Mouse (Mus musculus): ENCODE data around the gene Cox6a1.
A peak's percentile ranks its signal among the peaks of the same experiment; 100 is the strongest.
"Not testable (repeated sequence)": the region's sequence is repeated elsewhere in the genome, so short reads cannot be mapped to it uniquely, and the experiment has no call there.

Cox6a1 gene

DNA sequence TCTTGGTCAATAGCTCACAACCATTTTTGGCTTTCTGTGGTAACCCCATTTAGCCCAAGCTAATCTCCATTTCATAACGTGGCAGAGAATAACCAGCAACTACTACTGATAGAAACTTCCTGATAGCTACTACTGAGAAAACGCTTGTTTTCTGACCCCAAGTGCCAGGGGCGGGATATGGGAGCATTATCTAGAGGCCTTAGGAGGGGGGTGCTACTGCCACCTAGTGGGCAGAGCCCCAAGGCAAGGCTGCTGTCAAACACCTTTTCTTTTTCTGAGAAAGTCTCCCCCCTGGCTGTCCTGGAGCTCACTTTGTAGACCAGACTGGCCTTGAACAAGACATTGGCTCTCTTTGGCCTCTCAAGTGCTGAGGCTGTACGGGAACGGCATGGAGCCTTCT lies 1.2 kb downstream of the Cox6a1 start:
- ATAC-seq (ENCODE audit: low TSS enrichment): peak; percentile 48

DNA sequence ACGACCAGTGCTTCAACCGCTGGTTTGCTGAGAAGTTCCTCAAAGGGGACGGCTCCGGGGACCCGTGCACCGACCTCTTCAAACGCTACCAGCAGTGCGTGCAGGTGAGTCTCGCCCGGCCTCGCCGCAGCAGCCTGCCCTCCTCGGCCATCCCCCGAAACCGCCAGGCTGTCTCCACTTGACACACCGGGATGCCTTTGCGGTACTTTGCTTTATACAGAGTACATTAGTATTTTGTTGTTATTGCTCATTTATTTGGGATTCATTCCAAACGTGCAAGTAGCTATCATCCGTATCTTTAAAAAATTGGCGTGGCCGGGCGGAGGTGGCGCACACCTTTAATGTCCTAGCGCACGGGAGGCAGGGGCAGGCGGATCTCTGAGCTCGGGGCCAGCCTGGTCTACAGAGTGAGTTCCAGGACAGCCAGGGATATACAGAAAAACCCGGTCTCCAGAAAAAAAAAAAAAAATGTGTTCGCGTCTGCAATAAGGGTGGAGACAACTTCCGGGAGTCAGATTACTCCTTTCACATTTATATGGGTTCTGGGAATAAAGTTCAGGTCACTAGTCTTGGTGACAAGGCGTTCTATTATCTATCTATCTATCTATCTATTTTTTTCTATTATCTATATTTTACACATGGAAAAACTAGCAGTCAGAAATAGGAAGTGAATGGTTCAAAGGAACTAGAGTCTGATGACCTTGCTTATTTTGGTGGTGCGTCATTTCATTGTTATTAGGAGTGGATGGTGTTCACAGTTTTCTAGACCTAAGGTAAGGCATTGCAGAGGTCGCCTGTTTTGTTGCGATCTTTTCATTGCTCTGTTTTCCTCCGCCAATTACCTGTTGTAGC lies 7.2 kb downstream of the Cox6a1 start:
- 0 out of 2 replicates have a peak, but pooled peaks have one; percentile 32 for ATAC-seq (ENCODE audit: low TSS enrichment)

DNA sequence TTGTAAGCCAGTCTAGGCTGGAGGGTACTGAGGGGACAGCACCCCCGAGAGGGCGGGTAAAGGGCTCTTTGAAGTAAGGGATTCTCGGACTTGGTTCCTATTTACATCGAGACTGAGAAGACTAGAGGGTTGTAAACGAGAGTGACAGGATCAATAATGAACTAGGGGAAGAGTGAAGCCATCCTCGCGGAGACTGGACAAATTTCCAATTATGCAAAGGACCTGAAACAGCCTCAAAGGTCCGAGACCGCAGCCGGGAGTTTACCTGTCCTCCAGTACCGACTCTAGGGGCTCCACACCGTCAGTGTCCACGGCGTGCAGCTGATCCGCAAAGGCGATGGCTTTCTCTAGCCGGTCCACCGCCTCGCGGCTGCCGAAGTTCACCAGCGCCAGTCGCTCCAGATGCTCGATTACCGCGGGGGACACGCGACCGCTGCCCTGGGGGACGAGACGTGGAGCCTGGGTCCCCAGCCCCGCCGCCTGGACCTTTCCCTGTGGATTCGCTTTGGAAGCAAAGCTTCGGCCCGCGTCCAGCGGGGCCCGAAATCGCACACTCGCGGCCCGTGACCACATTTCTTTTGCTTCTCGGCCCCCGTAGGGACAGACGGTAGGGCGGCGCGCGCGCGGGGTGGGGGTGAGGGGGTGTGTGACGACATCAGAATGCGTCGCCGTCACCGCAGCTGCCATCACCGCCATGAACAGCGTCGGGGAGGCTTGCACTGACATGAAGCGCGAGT lies 8.0 kb downstream of the Cox6a1 start, which contains the start of the genes Gatc and Triap1:
Gene Gatc, minus strand, starts transcription at position 602 of the 737 bp plus-strand sequence.
Gene Triap1, plus strand, starts transcription at position 649 of the 737 bp plus-strand sequence.
- ATAC-seq (ENCODE audit: low TSS enrichment): peak; percentile 77

DNA sequence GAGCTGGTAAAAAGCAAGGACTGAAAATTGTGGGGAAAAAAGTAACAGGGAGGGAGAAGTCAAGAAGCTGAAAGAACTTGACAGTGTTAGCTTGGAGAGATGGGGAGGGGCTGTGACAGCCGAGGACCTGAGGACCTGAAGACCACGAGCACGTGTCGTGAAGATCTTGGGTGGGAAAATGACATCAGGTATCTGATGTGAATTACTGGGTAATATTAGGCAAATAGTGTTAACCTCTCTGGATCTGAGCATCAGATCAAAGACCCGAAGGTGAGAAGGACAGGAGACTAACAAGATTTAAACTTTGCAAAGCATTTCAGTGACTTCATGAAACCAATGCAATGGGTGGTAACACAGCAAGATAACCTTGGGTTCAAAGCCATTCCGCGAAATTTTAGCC lies 8.8 kb downstream of the Cox6a1 start:
- ATAC-seq (ENCODE audit: low TSS enrichment): no peak

DNA sequence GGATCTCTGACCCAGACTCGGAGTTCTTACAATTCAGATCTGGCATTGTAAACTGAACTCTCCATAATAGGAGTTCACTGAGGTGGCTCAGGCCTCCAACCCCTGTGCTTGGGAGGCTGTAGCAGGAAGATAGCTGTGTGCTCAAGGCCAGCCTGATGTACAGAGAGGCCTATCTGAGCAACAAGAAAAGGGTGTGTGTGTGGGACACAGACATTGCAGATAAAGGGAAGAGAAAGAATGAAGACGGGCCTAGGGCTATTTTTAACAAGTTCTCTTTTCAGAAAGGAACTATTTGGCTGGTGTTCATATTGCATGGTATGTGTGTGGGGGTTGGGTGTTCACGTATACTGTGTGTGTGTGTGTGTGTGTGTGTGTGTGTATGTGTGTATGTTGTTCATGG lies 15.2 kb downstream of the Cox6a1 start:
- ATAC-seq (ENCODE audit: low TSS enrichment): no peak

DNA sequence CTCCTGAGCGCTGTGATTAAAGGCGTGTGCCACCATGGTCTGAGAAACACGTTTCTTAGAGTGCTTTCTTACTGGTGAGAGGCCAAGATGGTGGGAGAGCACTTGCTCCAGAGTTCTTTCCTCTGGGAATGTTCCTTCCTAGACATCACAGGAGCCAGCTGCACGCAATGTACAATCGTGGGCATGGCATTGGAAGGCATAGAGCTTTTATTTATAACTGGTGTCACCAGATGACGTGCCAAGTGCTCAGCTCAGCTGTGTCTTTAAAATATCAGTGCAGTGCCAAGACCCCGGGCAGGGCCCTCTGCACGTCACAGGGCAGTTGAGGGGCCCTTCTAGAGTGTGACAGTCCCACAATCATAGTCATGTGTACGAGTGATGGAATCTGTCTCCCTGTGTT lies 17.8 kb downstream of the Cox6a1 start:
- no peak for ATAC-seq (ENCODE audit: low TSS enrichment)

DNA sequence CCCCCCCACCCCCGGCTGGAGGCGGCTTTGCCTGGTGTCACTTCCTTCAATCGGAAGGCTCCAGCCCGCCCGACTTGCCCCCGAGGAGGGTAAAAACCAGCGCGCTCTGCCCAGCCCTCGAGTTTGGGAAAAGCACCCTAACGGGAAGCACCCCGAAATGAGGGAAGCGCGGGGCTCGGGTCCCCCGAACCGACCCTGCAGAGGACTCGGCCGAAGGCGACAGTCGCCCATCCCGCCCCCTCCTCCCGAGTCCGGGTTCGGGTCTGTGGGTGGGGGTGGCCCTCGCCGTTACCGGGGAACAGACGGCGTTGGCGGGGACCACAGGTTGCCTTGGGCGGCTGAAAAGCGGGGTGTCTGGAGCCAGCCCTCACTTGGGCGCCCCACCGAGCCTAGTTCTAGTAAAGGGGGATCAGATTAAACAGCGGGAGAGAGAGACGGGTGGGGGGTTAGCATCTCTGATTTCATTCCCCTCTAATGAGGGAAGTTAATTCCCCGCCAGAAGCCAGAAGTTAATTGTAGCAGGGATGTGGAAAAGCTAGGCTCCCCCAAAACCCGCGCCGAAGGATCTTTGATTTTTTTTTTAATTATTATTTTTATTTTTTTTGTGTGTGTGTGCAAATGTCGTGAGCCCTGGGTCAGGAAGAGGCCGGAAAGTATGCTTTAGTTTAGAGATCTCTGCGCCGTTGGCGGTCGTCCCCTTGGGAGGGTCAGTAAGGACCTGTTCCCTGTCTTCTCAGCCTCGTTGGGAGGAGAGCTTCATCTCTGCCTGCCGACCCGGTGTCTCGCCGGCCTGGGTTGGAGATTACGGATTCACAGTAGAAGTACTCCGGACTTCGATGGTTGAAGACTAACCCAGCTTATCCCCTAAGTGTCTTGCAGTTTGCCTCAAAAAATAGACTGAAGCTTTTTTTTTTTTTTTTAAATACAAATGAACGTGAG lies 20.9 kb downstream of the Cox6a1 start:
- no peak for ATAC-seq (ENCODE audit: low TSS enrichment)

DNA sequence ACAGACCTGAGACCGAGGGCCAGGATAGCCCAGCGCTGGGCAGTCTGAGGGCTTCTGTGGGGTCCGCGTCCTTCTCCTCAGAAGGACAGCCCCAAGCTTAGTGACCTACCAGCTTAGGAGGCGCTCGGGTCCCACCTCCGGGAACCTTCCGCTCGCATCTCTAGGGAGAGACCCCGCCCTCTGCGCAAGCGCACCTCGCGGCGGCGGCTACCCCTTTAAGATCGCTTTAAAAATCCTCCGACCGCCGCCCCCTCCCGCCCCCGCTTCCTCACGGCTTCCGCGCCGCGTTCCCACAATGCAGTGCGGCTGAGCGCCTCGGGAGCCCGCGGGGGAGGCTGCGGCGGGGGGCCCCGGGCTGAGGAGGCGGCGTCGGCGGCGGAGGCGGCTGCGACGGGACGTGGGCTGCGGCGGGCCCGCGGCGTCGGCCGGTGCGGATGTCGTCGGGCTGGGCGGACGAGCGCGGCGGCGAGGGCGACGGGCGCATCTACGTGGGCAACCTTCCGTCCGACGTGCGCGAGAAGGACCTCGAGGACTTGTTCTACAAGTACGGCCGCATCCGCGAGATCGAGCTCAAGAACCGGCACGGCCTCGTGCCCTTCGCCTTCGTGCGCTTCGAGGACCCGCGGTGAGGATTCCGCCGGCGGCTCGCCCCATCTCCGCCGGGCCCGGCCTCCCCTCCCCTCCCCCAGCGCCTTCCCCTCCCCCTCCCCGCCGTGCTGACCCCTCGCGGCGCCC lies 21.7 kb downstream of the Cox6a1 start, which contains the start of gene Srsf9:
Gene Srsf9, plus strand, starts transcription at position 303 of the 735 bp plus-strand sequence.
- peak; percentile 76 for ATAC-seq (ENCODE audit: low TSS enrichment)

DNA sequence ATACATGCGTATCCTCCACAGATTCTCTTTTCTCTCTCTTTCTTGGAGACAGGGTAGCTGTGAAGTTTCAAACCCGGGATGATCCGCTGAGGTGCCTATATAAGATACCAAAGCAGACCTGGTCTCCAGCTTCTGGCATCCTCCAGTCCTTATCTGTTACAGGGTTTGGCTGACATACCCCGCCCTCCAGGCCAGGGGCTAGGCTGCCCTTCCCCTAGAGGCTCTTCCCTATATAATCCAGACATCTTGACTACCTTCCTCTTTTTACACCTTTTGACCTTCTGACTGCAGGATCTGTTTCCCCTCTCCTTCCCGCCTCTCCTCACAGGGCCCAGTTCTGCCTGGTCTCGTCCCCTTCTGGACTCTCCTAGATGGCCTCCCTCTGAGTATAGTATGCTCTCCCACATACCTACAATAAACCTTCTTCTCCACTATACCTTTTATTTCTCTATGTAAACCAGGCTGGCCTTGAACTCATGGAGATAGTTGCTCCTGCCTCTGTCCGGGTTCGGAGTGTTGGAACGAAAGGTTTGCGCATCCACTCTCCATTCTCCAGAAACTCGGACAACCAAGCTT lies 22.4 kb downstream of the Cox6a1 start:
- peak; percentile 38 for ATAC-seq (ENCODE audit: low TSS enrichment)

DNA sequence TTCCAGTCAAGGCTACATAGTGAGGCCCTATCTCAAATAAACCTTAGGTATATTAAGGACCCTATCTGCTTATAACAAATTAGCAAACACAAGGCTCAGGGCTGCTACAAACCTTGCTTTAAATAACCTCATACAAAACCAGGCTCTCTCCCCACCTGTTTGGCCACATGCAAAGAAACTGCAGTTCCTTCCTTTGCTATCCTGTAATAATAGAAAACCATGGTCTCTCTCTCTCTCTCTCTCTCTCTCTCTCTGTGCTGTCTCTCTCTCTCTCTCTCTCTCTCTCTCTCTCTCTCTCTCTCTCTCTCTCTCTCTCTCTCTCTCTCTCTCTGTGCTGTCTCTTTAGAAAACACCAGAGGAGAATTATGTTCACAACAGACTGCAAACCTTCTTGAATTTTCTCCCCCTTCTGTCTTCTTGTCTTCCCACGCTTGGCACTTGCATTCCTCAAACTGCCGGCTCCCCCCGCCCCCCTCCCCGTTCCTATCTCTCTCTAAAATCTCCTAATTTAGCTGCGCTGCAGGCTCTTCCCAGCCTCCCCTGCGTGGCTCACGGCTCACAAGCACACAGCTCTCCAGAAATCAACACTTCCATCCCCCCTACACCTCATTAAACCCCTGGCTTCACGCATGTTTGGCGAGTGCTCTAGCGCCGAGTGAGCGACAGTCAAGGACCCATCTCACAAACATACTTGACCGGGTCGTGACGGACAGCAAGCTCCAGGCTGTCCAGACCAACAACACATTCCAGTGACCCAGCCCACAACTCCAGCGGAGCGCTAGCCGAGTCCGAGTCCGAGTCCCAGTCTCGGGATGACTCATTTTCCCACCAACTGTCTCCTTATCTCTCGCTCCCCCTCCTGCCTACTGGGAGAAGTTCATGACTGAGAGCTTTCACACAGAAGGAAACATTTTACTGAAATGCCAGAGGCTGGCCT lies 29.5 kb downstream of the Cox6a1 start:
- ATAC-seq (ENCODE audit: low TSS enrichment): peak; percentile 95

DNA sequence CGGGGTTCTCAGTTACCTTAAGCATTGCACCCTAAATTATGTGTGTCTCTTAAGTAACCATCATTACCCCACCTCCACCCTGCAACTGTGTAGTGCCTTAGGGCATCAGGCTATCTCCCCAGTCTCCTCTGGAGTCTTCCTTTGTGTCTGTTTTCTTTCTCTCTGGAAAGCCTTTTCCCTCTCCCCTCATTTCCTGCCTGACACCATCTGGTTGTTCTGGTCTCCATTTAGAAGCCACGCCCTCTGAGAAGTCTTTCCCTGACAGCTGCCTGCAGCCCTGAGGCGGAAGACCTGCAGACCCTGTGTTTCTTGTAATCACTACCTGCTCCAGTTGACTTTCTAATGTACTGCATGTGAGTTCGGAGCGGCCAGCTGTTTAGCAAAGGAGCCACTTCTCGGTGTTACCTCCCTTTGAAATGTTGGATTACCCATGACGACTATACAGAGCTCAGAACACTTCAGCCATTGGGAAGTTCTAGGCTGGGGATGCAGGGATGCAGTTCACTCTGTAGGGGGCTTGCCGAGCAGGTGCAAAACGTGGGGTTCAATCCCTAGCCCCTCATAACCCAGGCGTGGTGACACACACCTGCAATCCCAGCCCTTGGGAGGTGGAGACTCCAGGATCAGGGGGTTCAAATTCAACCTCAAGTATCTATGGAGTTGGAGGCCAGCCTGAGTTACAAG lies 31.0 kb downstream of the Cox6a1 start:
- 0 out of 2 replicates have a peak, but pooled peaks have one; percentile 8 for ATAC-seq (ENCODE audit: low TSS enrichment)

DNA sequence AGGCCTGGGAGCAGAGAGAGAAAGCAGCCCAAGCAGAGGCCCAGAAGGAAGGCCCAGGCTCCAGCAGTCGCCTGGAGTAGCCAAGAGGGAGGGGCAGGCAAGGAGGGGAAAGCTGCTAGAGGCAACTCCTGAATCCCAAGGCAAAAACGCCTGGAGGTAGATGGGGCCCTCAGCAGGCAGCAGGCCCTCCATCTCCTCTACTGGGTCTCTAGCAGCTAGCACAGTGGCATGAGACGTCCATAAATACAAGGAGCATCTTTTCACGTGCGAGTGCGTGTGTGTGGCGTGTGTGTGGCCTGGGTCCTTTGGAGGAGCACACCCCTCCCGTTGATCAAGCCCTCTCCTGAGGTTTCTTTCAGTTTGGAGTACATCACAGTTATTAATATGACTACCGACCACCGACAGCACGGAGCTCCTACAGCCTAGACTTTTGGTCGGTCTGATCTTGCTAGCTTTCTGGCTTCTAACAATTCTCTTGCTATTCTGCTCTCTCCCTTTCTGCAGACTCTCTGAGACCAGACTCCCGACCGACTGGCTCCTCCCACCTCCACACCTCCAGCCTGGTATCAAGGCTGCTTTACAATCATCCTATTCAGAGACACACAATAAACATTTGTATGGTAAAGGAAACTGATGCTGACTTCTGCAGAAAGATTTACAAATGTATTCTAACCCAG lies 31.7 kb downstream of the Cox6a1 start:
- ATAC-seq (ENCODE audit: low TSS enrichment): 0 out of 2 replicates have a peak, but pooled peaks have one; percentile 24

DNA sequence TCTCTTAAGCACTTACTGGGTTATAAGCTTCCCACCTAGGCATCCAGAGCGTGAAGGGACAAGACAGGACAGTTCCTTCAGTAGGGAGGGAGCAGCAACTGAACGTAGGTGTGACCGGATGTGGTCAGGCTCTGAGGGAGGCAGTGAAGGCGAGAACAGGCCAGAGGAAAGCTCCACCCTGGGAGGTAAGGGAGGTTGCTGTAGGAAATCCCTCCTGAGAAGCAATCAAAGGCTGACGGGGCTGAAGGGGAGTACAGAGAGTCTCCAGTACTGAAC lies 35.2 kb downstream of the Cox6a1 start:
- no peak for ATAC-seq (ENCODE audit: low TSS enrichment)

DNA sequence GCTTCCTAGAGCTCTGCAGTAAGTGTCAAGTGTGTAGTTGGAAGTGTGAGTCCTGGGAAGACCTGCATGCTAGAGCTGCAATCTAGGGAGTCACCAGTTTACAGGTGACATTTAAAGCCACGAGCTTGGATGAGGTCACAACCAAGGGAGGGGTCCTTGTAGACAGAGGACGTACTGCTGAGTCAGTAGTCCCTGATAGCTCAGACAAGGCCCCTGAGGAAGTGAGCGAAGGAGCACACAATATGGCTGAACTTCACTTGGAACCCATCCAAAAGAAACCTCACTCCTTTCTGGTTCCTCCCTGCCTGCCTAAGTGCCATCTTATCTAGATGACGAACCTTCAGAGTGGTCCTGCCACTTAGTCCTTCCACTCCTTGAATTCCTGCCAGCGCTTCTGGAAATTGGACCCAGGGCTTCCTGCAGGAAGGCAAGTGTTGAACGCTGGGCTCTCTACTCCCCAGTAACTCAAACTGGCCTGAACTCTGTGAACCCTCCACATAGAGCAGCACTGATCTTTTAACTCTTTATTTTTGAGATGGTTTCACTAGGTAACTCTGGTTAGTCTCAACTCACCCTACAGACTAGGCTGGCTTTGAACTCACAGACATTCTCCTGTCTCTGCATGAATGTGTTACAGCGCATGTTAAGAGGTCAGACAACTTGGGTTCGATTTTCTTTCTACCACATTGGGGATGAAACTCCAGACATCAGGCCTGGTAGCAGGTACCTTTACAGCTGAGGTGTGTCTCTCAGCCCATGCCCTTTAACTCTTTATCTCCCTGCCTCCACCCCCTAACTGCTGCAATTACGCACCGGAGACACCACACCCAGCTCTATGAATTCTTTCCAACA lies 35.7 kb downstream of the Cox6a1 start:
- no peak for ATAC-seq (ENCODE audit: low TSS enrichment)

DNA sequence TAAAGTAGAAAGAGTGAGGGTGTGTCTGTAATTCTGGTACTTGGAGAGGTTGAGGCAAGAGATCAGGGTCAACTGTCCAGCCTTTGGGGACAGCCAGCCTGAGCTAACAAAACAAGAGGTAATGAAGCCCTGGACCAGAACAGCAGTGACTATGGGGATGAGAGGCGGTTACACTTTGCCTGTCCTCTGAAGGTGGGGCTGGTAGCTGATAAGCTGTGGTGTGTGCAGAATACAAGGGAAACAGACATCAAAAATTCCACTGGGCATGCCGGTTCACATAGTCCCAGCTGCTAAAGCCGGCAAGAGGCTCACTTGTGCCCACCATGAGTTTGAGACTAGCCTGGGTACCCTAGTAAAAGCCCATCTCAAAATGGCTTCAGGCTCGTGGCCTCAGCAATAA lies 36.4 kb downstream of the Cox6a1 start:
- ATAC-seq (ENCODE audit: low TSS enrichment): no peak

DNA sequence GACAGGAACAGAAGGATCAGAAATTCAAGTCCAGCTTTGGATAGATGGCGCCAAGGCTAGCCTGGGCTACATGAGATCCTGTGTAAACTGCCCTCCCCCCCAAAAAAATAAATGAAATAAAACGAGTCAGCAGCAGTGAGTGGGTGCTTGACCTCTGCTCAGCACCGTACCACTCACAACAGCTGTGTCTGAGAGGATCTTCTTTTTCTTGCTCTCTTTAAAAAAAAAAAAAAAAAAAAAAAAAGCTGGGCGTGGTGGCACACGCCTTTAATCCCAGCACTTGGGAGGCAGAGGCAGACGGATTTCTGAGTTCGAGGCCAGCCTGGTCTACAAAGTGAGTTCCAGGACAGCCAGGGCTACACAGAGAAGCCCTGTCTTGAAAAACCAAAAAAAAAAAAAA lies 46.6 kb downstream of the Cox6a1 start:
- ATAC-seq (ENCODE audit: low TSS enrichment): not testable (repeated sequence)

DNA sequence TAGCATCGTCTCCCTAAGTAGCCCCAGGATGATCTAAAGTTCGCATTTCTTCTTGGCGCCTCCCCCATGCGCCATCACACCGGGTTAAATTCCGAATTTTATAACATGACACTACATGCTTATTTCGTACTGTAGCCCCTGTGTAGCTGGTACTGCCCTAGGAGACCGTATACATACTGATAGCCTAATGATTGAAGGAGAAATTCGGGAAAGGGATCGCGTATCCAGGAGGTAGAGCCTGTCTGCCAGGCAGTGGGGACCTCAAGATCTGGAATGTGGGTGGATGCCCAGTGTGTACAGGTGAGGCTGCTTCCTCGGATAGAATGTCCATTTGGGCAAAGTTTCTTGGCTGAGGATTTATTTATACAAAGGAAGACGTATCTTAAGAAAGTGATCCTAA lies 47.2 kb downstream of the Cox6a1 start:
- ATAC-seq (ENCODE audit: low TSS enrichment): no peak

All from frontal cortex, adult (tissue).